Mouse (Mus musculus) liver, embryonic 14.5 days (tissue): ENCODE data around the gene Gm43518.

Experiments used
- CTCF ChIP-seq: IDR thresholded peaks from 2 replicates; pipeline ENCODE4 v1.5.1; 2016; ENCODE audit warnings: antibody characterized with exemption, low read depth, control low read depth
- EP300 ChIP-seq: IDR thresholded peaks from 2 replicates; pipeline ENCODE4 v1.6.1; 2016; ENCODE audit warnings: antibody characterized with exemption, low read depth

- no peak for TF ChIP-seq CTCF
- no peak for TF ChIP-seq EP300
Measured at GRCm38 (mm10) chr5:123904059-123904672, 23.1 kb upstream of the Gm43518 start.
